Mouse (Mus musculus) spleen, adult 2 months (tissue): ENCODE measurements around the gene Cers3. TPM values are rescaled to one million over a fixed set of nuclear protein-coding genes. Genes with fewer than 3 reads are reported as not detected.

Source experiments
- DNase-seq, 2 experiments: peaks; one replicate each; pipeline versions ENCODE4 v3.0.0 to v3.0.0-alpha.2; 2012 to 2021; ENCODE audit warnings: low spot score in 2 of 2, low read depth in 1 of 2
- H3K27ac ChIP-seq: fragments of 200-500 bp; 2 replicates; pipeline ENCODE4 v1.5.1; 2012; ENCODE audit warnings: low read length, inconsistent platforms; ENCODE audit not compliant: insufficient read depth
- H3K27me3 ChIP-seq: fragments of 200-500 bp; 2 replicates; pipeline ENCODE4 v1.6.1; 2012; ENCODE audit warnings: mild to moderate bottlenecking, moderate library complexity, low read length, inconsistent platforms; ENCODE audit not compliant: control insufficient read depth, insufficient read depth
- H3K36me3 ChIP-seq: fragments of 200-500 bp; 2 replicates; pipeline ENCODE4 v1.6.1; 2012; ENCODE audit warnings: mild to moderate bottlenecking, low read length, inconsistent platforms; ENCODE audit not compliant: control insufficient read depth, insufficient read depth
- H3K4me1 ChIP-seq: fragments of 200-500 bp; 2 replicates; pipeline ENCODE4 v1.6.1; 2011; ENCODE audit warnings: inconsistent platforms; ENCODE audit not compliant: control insufficient read depth, insufficient read depth, insufficient read length
- H3K4me3 ChIP-seq: fragments of 200-500 bp; 2 replicates; pipeline ENCODE4 v1.5.1; 2011; ENCODE audit warnings: mild to moderate bottlenecking, inconsistent platforms; ENCODE audit not compliant: insufficient read depth, insufficient read length; ENCODE audit errors: extremely low read depth
- CTCF ChIP-seq: fragments of 200-500 bp; IDR thresholded peaks from 2 replicates; pipeline ENCODE4 v1.5.1; 2011; ENCODE audit warnings: mild to moderate bottlenecking, inconsistent platforms; ENCODE audit not compliant: insufficient read depth, insufficient read length, insufficient replicate concordance; ENCODE audit errors: extremely low read depth
- POLR2A ChIP-seq: fragments of 200-500 bp; IDR thresholded peaks from 2 replicates; pipeline ENCODE4 v1.6.1; 2011; ENCODE audit warnings: low read depth, low read length, inconsistent platforms
- WGBS: fragments of 180-500 bp; shearing (Covaris S2); methylation state at CpG from one replicate; pipeline ENCODE4 v1.1.7; 2018; 5-methylcytosine and 5-hydroxymethylcytosine counted together
- polyA plus RNA-seq: library from polyadenylated mRNA; depleted of rRNA; stranded (reverse); fragments of >200 nt; gene quantifications from 2 replicates; pipeline ENCODE4 v1.2.3, GENCODE M21; 2012

Cers3 gene
- polyA plus RNA-seq, 1 experiment, result not detected

GRCm38 (mm10) chr7:66811294-66811693 is 68.0 kb downstream of the Cers3 start:
- 89% methylated on average over 1 of the region's 1 CpGs for WGBS
- H3K36me3 ChIP-seq, result no peaks in the 10 kb centered on the region
- H3K4me3 ChIP-seq, result no peak overlapping the region
- no peaks in the 10 kb centered on the region for H3K4me1 ChIP-seq
- TF ChIP-seq CTCF, result no peak
- TF ChIP-seq POLR2A, result no peak
- H3K27ac ChIP-seq, result no peak overlapping the region
- no peaks in the 10 kb centered on the region for H3K27me3 ChIP-seq
- no peak for DNase-seq

GRCm38 (mm10) chr7:66812289-66812688 is 69.0 kb downstream of the Cers3 start:
- Histone ChIP-seq H3K4me1 (no peaks in the 10 kb centered on the region), H3K36me3 (no peaks in the 10 kb centered on the region), H3K4me3 (no peak overlapping the region), H3K27me3 (no peaks in the 10 kb centered on the region), H3K27ac (no peak overlapping the region)
- TF ChIP-seq POLR2A, result no peak
- WGBS, result 93% methylated on average over 4 of the region's 4 CpGs
- no peak for DNase-seq

- Histone ChIP-seq H3K27me3 (no peaks in the 10 kb centered on the region), H3K4me1 (no peaks in the 10 kb centered on the region), H3K36me3 (no peaks in the 10 kb centered on the region), H3K4me3 (no peak overlapping the region), H3K27ac (no peak overlapping the region)
- DNase-seq, result no peak
- TF ChIP-seq POLR2A, result no peak
- TF ChIP-seq CTCF, result no peak
- WGBS, result 66% methylated on average over 9 of the region's 9 CpGs
These were observed 69.4 kb downstream of the Cers3 start for GRCm38 (mm10) chr7:66812737-66813136.

- Histone ChIP-seq H3K4me3 (no peak overlapping the region), H3K27me3 (no peaks in the 10 kb centered on the region), H3K36me3 (no peaks in the 10 kb centered on the region), H3K4me1 (no peaks in the 10 kb centered on the region), H3K27ac (no peak overlapping the region)
- no peak for DNase-seq
- 71% methylated on average over 1 of the region's 1 CpGs for WGBS
- no peak for TF ChIP-seq CTCF
- no peak for TF ChIP-seq POLR2A
These were observed 69.9 kb downstream of the Cers3 start for GRCm38 (mm10) chr7:66813172-66813571.

GRCm38 (mm10) chr7:66815526-66815925 is 72.2 kb downstream of the Cers3 start:
- TF ChIP-seq CTCF, result no peak
- TF ChIP-seq POLR2A, result no peak
- no peak for DNase-seq
- no peak overlapping the region for H3K4me3 ChIP-seq
- H3K27me3 ChIP-seq, result no peaks in the 10 kb centered on the region
- H3K27ac ChIP-seq, result no peak overlapping the region
- 93% methylated on average over 6 of the region's 6 CpGs for WGBS
- H3K36me3 ChIP-seq, result no peaks in the 10 kb centered on the region
- H3K4me1 ChIP-seq, result no peaks in the 10 kb centered on the region

- no peaks in the 10 kb centered on the region for H3K36me3 ChIP-seq
- no peaks in the 10 kb centered on the region for H3K4me1 ChIP-seq
- H3K4me3 ChIP-seq, result no peak overlapping the region
- peak; percentile 71; the same call in 1 of the 2 replicates for TF ChIP-seq CTCF
- TF ChIP-seq POLR2A, result no peak
- WGBS, result 45% methylated on average over 6 of the region's 6 CpGs
- peak in 1 of 2 experiments; percentile 15 for DNase-seq
- H3K27ac ChIP-seq, result no peak overlapping the region
- no peaks in the 10 kb centered on the region for H3K27me3 ChIP-seq
These were observed 76.7 kb downstream of the Cers3 start for GRCm38 (mm10) chr7:66820034-66820433.

- Histone ChIP-seq H3K4me3 (no peak overlapping the region), H3K36me3 (no peaks in the 10 kb centered on the region), H3K27ac (no peak overlapping the region), H3K27me3 (no peaks in the 10 kb centered on the region), H3K4me1 (no peaks in the 10 kb centered on the region)
- WGBS, result 72% methylated on average over 5 of the region's 5 CpGs
- no peak for TF ChIP-seq POLR2A
- TF ChIP-seq CTCF, result no peak
- DNase-seq, result no peak
These were observed 87.5 kb downstream of the Cers3 start for GRCm38 (mm10) chr7:66830803-66831202.
